Mouse (Mus musculus) liver, embryonic 14.5 days (tissue): ENCODE data around the gene Ccl5.

ENCODE experiments used
- CTCF ChIP-seq: IDR thresholded peaks from 2 replicates; pipeline ENCODE4 v1.5.1; 2016; ENCODE audit warnings: antibody characterized with exemption, low read depth, control low read depth
- EP300 ChIP-seq: IDR thresholded peaks from 2 replicates; pipeline ENCODE4 v1.6.1; 2016; ENCODE audit warnings: antibody characterized with exemption, low read depth

DNA sequence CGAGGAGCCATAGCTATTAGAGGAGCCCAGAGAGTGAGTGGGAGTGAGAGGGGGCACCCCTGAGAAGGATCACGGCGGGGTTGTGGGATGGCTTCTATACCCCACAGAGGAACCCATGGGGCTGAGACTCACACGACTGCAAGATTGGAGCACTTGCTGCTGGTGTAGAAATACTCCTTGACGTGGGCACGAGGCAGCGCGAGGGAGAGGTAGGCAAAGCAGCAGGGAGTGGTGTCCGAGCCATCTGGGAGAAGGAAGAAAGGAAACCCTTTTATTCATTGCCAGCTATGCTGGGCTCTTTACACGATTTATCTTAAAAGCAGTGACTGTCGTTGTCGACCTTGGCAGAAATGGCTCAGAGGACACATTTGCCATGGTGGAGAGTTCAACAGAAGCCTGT, 1.3 kb downstream of the Ccl5 start:
- TF ChIP-seq EP300 = no peak
- TF ChIP-seq CTCF = no peak
